Mouse (Mus musculus) midbrain, embryonic 14.5 days (tissue): Measurements from ENCODE around the gene Abi3bp. TPM values are rescaled to one million over a fixed set of nuclear protein-coding genes. Genes with fewer than 3 reads are reported as not detected.
A peak's percentile ranks its signal among the peaks of the same experiment; 100 is the strongest.

Experiments
- ATAC-seq: fragments of 200-750 bp; cut with Nextera tagmentation; 2 replicates; pipeline ENCODE4 v1.8.0; 2017; ENCODE audit warnings: moderate number of reproducible peaks, moderate library complexity; ENCODE audit not compliant: low FRiP score, low TSS enrichment
- DNase-seq: peaks from one replicate; pipeline ENCODE4 v3.0.0-alpha.2; 2015
- H3K27ac ChIP-seq: fragments of 300-500 bp; sonication (generic); replicated peaks from 2 replicates; pipeline ENCODE4 v1.5.1; 2014; ENCODE audit warnings: mild to moderate bottlenecking, low read depth, low read length, moderate library complexity
- H3K27me3 ChIP-seq: fragments of 300-500 bp; sonication (generic); 2 replicates; pipeline ENCODE4 v1.6.1; 2014; ENCODE audit warnings: low read length, control low read depth, mixed read lengths; ENCODE audit not compliant: control insufficient read depth, insufficient read depth
- H3K36me3 ChIP-seq: fragments of 300-500 bp; sonication (generic); 2 replicates; pipeline ENCODE4 v1.6.1; 2014; ENCODE audit warnings: low read length, control low read depth; ENCODE audit not compliant: control insufficient read depth, insufficient read depth
- H3K4me1 ChIP-seq: fragments of 300-500 bp; sonication (generic); 2 replicates; pipeline ENCODE4 v1.6.1; 2014; ENCODE audit warnings: mild to moderate bottlenecking, antibody characterized with exemption, low read length, control low read depth; ENCODE audit not compliant: control insufficient read depth, insufficient read depth
- H3K4me2 ChIP-seq: fragments of 300-500 bp; sonication (generic); 2 replicates; pipeline ENCODE4 v1.6.1; 2014; ENCODE audit warnings: mild to moderate bottlenecking, low read length, moderate library complexity
- H3K4me3 ChIP-seq: fragments of 300-500 bp; sonication (generic); replicated peaks from 2 replicates; pipeline ENCODE4 v1.5.1; 2014; ENCODE audit warnings: low read depth, low read length
- H3K9ac ChIP-seq: fragments of 300-500 bp; sonication (generic); replicated peaks from 2 replicates; pipeline ENCODE4 v1.6.1; 2014; ENCODE audit warnings: mild to moderate bottlenecking, low read length, moderate library complexity
- H3K9me3 ChIP-seq: fragments of 300-500 bp; sonication (generic); 2 replicates; pipeline ENCODE4 v1.6.1; 2016; ENCODE audit warnings: low read length, control low read depth, mixed read lengths; ENCODE audit not compliant: control insufficient read depth
- WGBS: fragments of 180-500 bp; shearing (Covaris S2); extraction: QIAGEN DNeasy Blood & Tissue Kit; methylation state at CpG from one replicate; pipeline ENCODE4 v1.1.7; 2014; 5-methylcytosine and 5-hydroxymethylcytosine counted together
- polyA plus RNA-seq: library from polyadenylated mRNA; unstranded; fragments of >200 nt; fragmentation: Nextera tagmentation; extraction: Ambion mirVana; gene quantifications from 2 replicates; pipeline ENCODE4 v1.2.1, GENCODE M21; 2014

Gene Abi3bp
- polyA plus RNA-seq, 1 experiment from 2014 or later: 0.43 TPM

GRCm38 (mm10) chr16:56686747-56687146 is 209.1 kb downstream of the Abi3bp start:
- peaks cover 45% of the 10 kb centered on the region for H3K36me3 ChIP-seq
- no peak overlapping the region for H3K27ac ChIP-seq
- 93% methylated on average over 5 of the region's 5 CpGs for WGBS
- no peak overlapping the region for H3K4me2 ChIP-seq
- no peak overlapping the region for H3K9ac ChIP-seq
- ATAC-seq (no peak), DNase-seq (no peak)
- no peak overlapping the region for H3K4me3 ChIP-seq
- no peaks in the 10 kb centered on the region for H3K9me3 ChIP-seq
- no peaks in the 10 kb centered on the region for H3K27me3 ChIP-seq
- no peaks in the 10 kb centered on the region for H3K4me1 ChIP-seq

GRCm38 (mm10) chr16:56690715-56691114 is 213.0 kb downstream of the Abi3bp start:
- Histone ChIP-seq H3K9me3 (no peaks in the 10 kb centered on the region), H3K4me3 (no peak overlapping the region), H3K27me3 (no peaks in the 10 kb centered on the region), H3K27ac (no peak overlapping the region), H3K4me1 (no peaks in the 10 kb centered on the region), H3K9ac (no peak overlapping the region), H3K4me2 (no peak overlapping the region), H3K36me3 (peaks cover 57% of the 10 kb centered on the region)
- ATAC-seq (no peak), DNase-seq (no peak)
- WGBS: 92% methylated on average over 7 of the region's 7 CpGs

GRCm38 (mm10) chr16:56696448-56696847 is 218.8 kb downstream of the Abi3bp start:
- H3K9ac ChIP-seq: no peak overlapping the region
- no peaks in the 10 kb centered on the region for H3K4me1 ChIP-seq
- no peak overlapping the region for H3K4me2 ChIP-seq
- H3K36me3 ChIP-seq: peaks cover 58% of the 10 kb centered on the region
- no peak overlapping the region for H3K27ac ChIP-seq
- H3K9me3 ChIP-seq: no peaks in the 10 kb centered on the region
- WGBS: 53% methylated on average over 2 of the region's 2 CpGs
- H3K4me3 ChIP-seq: no peak overlapping the region
- no peaks in the 10 kb centered on the region for H3K27me3 ChIP-seq
- DNase-seq (no peak), ATAC-seq (no peak)

- Histone ChIP-seq H3K4me2 (no peak overlapping the region), H3K9me3 (no peaks in the 10 kb centered on the region), H3K9ac (no peak overlapping the region), H3K36me3 (peaks cover 50% of the 10 kb centered on the region), H3K4me3 (no peak overlapping the region), H3K27me3 (no peaks in the 10 kb centered on the region), H3K4me1 (no peaks in the 10 kb centered on the region), H3K27ac (no peak overlapping the region)
- DNase-seq: no peak
- 98% methylated on average over 3 of the region's 3 CpGs for WGBS
- no peak for ATAC-seq
Measured at GRCm38 (mm10) chr16:56700898-56701297, 223.2 kb downstream of the Abi3bp start.

GRCm38 (mm10) chr16:56705731-56706130 is 228.1 kb downstream of the Abi3bp start:
- Histone ChIP-seq H3K36me3 (peaks cover 61% of the 10 kb centered on the region), H3K4me1 (no peaks in the 10 kb centered on the region), H3K27ac (no peak overlapping the region), H3K27me3 (no peaks in the 10 kb centered on the region), H3K4me3 (no peak overlapping the region), H3K9me3 (no peaks in the 10 kb centered on the region), H3K4me2 (no peak overlapping the region), H3K9ac (no peak overlapping the region)
- WGBS: 79% methylated on average over 3 of the region's 3 CpGs
- DNase-seq: no peak
- no peak for ATAC-seq

- H3K9me3 ChIP-seq: no peaks in the 10 kb centered on the region
- peaks cover 57% of the 10 kb centered on the region for H3K36me3 ChIP-seq
- H3K27me3 ChIP-seq: no peaks in the 10 kb centered on the region
- no peak for DNase-seq
- H3K4me2 ChIP-seq: no peak overlapping the region
- no peak for ATAC-seq
- WGBS: 94% methylated on average over 3 of the region's 3 CpGs
- no peak overlapping the region for H3K27ac ChIP-seq
- no peak overlapping the region for H3K9ac ChIP-seq
- H3K4me3 ChIP-seq: no peak overlapping the region
- H3K4me1 ChIP-seq: peaks cover 1% of the 10 kb centered on the region; the same call in 1 of the 2 replicates
Measured at GRCm38 (mm10) chr16:56710071-56710470, 232.4 kb downstream of the Abi3bp start.

GRCm38 (mm10) chr16:56715608-56716007 is 237.9 kb downstream of the Abi3bp start:
- peak overlapping the region; percentile 84 for H3K4me2 ChIP-seq
- peaks cover 19% of the 10 kb centered on the region for H3K4me1 ChIP-seq
- no peak for DNase-seq
- H3K4me3 ChIP-seq: 0 out of 2 replicates have a peak overlapping the region, but pooled peaks have one; percentile 70
- WGBS: 77% methylated on average over 3 of the region's 3 CpGs
- no peaks in the 10 kb centered on the region for H3K27me3 ChIP-seq
- no peak overlapping the region for H3K9ac ChIP-seq
- no peak overlapping the region for H3K27ac ChIP-seq
- no peaks in the 10 kb centered on the region for H3K9me3 ChIP-seq
- ATAC-seq: no peak
- H3K36me3 ChIP-seq: peaks cover 21% of the 10 kb centered on the region

GRCm38 (mm10) chr16:56716557-56717179 is 239.0 kb downstream of the Abi3bp start:
- under 1% methylated on average over 36 of the region's 38 CpGs for WGBS
- Histone ChIP-seq H3K4me3 (peak overlapping the region; percentile 70), H3K9me3 (no peaks in the 10 kb centered on the region), H3K4me2 (peak overlapping the region; percentile 84), H3K4me1 (peaks cover 19% of the 10 kb centered on the region), H3K36me3 (peaks cover 12% of the 10 kb centered on the region), H3K27ac (peak overlapping the region; percentile 98), H3K27me3 (no peaks in the 10 kb centered on the region), H3K9ac (peak overlapping the region; percentile 89)
- peak; percentile 81 for ATAC-seq
- no peak for DNase-seq
